Mouse (Mus musculus) heart, embryonic 13.5 days (tissue): ENCODE data around the gene Lrch3. TPM values are rescaled to one million over a fixed set of nuclear protein-coding genes. Genes with fewer than 3 reads are reported as not detected.
"Not testable (repeated sequence)": the region's sequence is repeated elsewhere in the genome, so short reads cannot be mapped to it uniquely, and the experiment has no call there.

ENCODE experiments used
- ATAC-seq: fragments of 200-750 bp; cut with Nextera tagmentation; 2 replicates; pipeline ENCODE4 v1.8.0; 2017; ENCODE audit warnings: moderate TSS enrichment; ENCODE audit not compliant: insufficient number of reproducible peaks, low FRiP score, low TSS enrichment; ENCODE audit errors: extremely low read depth
- H3K27ac ChIP-seq: fragments of 300-500 bp; sonication (generic); replicated peaks from 2 replicates; pipeline ENCODE4 v1.5.1; 2015; ENCODE audit warnings: moderate library complexity, mild to moderate bottlenecking, inconsistent platforms
- H3K27me3 ChIP-seq: fragments of 300-500 bp; sonication (generic); replicated peaks from 2 replicates; pipeline ENCODE4 v1.6.1; 2015; ENCODE audit warnings: mild to moderate bottlenecking, inconsistent platforms
- H3K36me3 ChIP-seq: fragments of 300-500 bp; sonication (generic); 2 replicates; pipeline ENCODE4 v1.6.1; 2015; ENCODE audit warnings: mild to moderate bottlenecking, inconsistent platforms
- H3K4me1 ChIP-seq: fragments of 300-500 bp; sonication (generic); 2 replicates; pipeline ENCODE4 v1.6.1; 2015; ENCODE audit warnings: inconsistent platforms
- H3K4me2 ChIP-seq: fragments of 300-500 bp; sonication (generic); 2 replicates; pipeline ENCODE4 v1.6.1; 2015; ENCODE audit warnings: inconsistent platforms, mild to moderate bottlenecking, moderate library complexity
- H3K4me3 ChIP-seq: fragments of 300-500 bp; sonication (generic); 2 replicates; pipeline ENCODE4 v1.5.1; 2015; ENCODE audit warnings: moderate library complexity, mild to moderate bottlenecking, inconsistent platforms
- H3K9ac ChIP-seq: fragments of 300-500 bp; sonication (generic); 2 replicates; pipeline ENCODE4 v1.6.1; 2015; ENCODE audit warnings: inconsistent platforms, mild to moderate bottlenecking, moderate library complexity
- H3K9me3 ChIP-seq: fragments of 300-500 bp; sonication (generic); 2 replicates; pipeline ENCODE4 v1.6.1; 2016; ENCODE audit warnings: inconsistent platforms
- WGBS: fragments of 180-500 bp; shearing (Covaris S2); methylation state at CpG from one replicate; pipeline ENCODE4 v1.1.7; 2015; ENCODE audit warnings: mixed read lengths; 5-methylcytosine and 5-hydroxymethylcytosine counted together
- polyA plus RNA-seq: library from polyadenylated mRNA; unstranded; fragments of >200 nt; fragmentation: Nextera tagmentation; extraction: Ambion mirVana; gene quantifications from 2 replicates; pipeline ENCODE4 v1.2.1, GENCODE M21; 2015

The Lrch3 gene
- polyA plus RNA-seq, 1 experiment from 2014 or later = 16.4 TPM

GRCm38 (mm10) chr16:33056095-33056785, 142.3 kb downstream of the Lrch3 start, which contains the start of the genes Iqcg and Rpl35a:
Iqcg (minus strand) TSS chr16:33056218.
Rpl35a (plus strand) TSS chr16:33056453.
- peak within 1 kb of the TSS; percentile 89 for H3K27ac ChIP-seq
- peak; percentile 87 for ATAC-seq
- H3K4me2 ChIP-seq = peak within 1 kb of the TSS; percentile 86
- under 1% methylated on average over 47 of the region's 47 CpGs for WGBS
- H3K27me3 ChIP-seq = no peaks in the 10 kb centered on the region
- H3K9me3 ChIP-seq = no peaks in the 10 kb centered on the region
- H3K4me3 ChIP-seq = peak within 1 kb of the TSS; percentile 96
- H3K36me3 ChIP-seq = peaks cover 34% of the 10 kb centered on the region
- H3K4me1 ChIP-seq = peaks cover 35% of the 10 kb centered on the region
- peak within 1 kb of the TSS; percentile 99 for H3K9ac ChIP-seq

- peak overlapping the region; percentile 89 for H3K27ac ChIP-seq
- H3K36me3 ChIP-seq = peaks cover 34% of the 10 kb centered on the region
- peaks cover 40% of the 10 kb centered on the region for H3K4me1 ChIP-seq
- under 1% methylated on average over 24 of the region's 24 CpGs for WGBS
- no peaks in the 10 kb centered on the region for H3K9me3 ChIP-seq
- H3K9ac ChIP-seq = peak overlapping the region; percentile 99
- H3K27me3 ChIP-seq = no peaks in the 10 kb centered on the region
- H3K4me3 ChIP-seq = peak overlapping the region; percentile 96
- H3K4me2 ChIP-seq = peak overlapping the region; percentile 86
- no peak for ATAC-seq
These were observed 142.9 kb downstream of the Lrch3 start for GRCm38 (mm10) chr16:33056786-33057185.

DNA sequence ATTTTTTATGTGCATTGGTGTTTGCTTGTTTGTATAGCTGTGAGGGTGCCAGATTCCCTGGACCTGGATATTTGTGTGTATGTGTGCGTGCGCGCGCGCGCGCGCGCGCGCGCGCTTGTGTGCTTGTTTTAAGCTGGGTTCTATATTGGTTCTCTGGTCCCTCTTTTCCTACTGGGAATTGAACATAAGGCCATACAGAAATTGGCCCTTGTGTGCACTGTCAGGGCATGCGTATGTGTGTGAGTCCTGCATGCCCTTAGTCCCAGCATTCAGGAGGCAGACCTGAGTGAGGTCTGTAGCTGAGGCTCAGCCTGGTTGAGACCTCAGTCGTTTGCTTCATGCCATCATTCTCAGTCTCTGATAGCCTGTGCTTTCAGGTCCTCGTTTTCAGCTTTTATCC, 144.1 kb downstream of the Lrch3 start:
- Histone ChIP-seq H3K4me3 (peak overlapping the region; percentile 96), H3K27ac (no peak overlapping the region), H3K36me3 (peaks cover 34% of the 10 kb centered on the region), H3K9ac (peak overlapping the region; percentile 70), H3K9me3 (no peaks in the 10 kb centered on the region), H3K4me1 (peaks cover 46% of the 10 kb centered on the region), H3K4me2 (peak overlapping the region; percentile 86), H3K27me3 (no peaks in the 10 kb centered on the region)
- no peak for ATAC-seq
- 83% methylated on average over 16 of the region's 16 CpGs for WGBS

GRCm38 (mm10) chr16:33058656-33059055, 144.8 kb downstream of the Lrch3 start:
- H3K4me3 ChIP-seq = 0 out of 2 replicates have a peak overlapping the region, but pooled peaks have one; percentile 96
- peak overlapping the region; percentile 86; the same call in 1 of the 2 replicates for H3K4me2 ChIP-seq
- WGBS = 85% methylated on average over 9 of the region's 9 CpGs

GRCm38 (mm10) chr16:33059471-33059870, 145.6 kb downstream of the Lrch3 start:
- Histone ChIP-seq H3K4me2 (no peak overlapping the region), H3K27ac (no peak overlapping the region), H3K4me3 (no peak overlapping the region), H3K9me3 (no peaks in the 10 kb centered on the region), H3K4me1 (peaks cover 57% of the 10 kb centered on the region), H3K9ac (0 out of 2 replicates have a peak overlapping the region, but pooled peaks have one; percentile 70), H3K36me3 (peaks cover 34% of the 10 kb centered on the region), H3K27me3 (no peaks in the 10 kb centered on the region)
- ATAC-seq = no peak
- WGBS = 92% methylated on average over 1 of the region's 1 CpGs

More at GRCm38 (mm10) chr16:33058656-33059055, 144.8 kb downstream of the Lrch3 start:
- H3K4me1 ChIP-seq = peaks cover 52% of the 10 kb centered on the region
- H3K27ac ChIP-seq, ATAC-seq, H3K9me3 ChIP-seq, H3K27me3 ChIP-seq: not testable (repeated sequence)
- peaks cover 34% of the 10 kb centered on the region for H3K36me3 ChIP-seq
- H3K9ac ChIP-seq = peak overlapping the region; percentile 70; the same call in 1 of the 2 replicates

GRCm38 (mm10) chr16:33060926-33061325, 147.0 kb downstream of the Lrch3 start:
- H3K9me3 ChIP-seq = no peaks in the 10 kb centered on the region
- H3K4me1 ChIP-seq = peaks cover 53% of the 10 kb centered on the region
- no peak overlapping the region for H3K27ac ChIP-seq
- ATAC-seq = no peak
- H3K4me3 ChIP-seq = no peak overlapping the region
- WGBS = 74% methylated on average over 2 of the region's 2 CpGs
- H3K36me3 ChIP-seq = peaks cover 34% of the 10 kb centered on the region
- H3K27me3 ChIP-seq = no peaks in the 10 kb centered on the region
- H3K9ac ChIP-seq = no peak overlapping the region
- no peak overlapping the region for H3K4me2 ChIP-seq

- 48% methylated on average over 11 of the region's 11 CpGs for WGBS
- Histone ChIP-seq H3K36me3 (peaks cover 36% of the 10 kb centered on the region), H3K9me3 (no peaks in the 10 kb centered on the region), H3K4me3 (peak overlapping the region; percentile 85), H3K4me2 (peak overlapping the region; percentile 92), H3K27me3 (no peaks in the 10 kb centered on the region), H3K9ac (peak overlapping the region; percentile 85), H3K4me1 (peaks cover 53% of the 10 kb centered on the region), H3K27ac (peak overlapping the region; percentile 90)
- ATAC-seq = no peak
These were observed 147.5 kb downstream of the Lrch3 start for GRCm38 (mm10) chr16:33061400-33061799.

DNA sequence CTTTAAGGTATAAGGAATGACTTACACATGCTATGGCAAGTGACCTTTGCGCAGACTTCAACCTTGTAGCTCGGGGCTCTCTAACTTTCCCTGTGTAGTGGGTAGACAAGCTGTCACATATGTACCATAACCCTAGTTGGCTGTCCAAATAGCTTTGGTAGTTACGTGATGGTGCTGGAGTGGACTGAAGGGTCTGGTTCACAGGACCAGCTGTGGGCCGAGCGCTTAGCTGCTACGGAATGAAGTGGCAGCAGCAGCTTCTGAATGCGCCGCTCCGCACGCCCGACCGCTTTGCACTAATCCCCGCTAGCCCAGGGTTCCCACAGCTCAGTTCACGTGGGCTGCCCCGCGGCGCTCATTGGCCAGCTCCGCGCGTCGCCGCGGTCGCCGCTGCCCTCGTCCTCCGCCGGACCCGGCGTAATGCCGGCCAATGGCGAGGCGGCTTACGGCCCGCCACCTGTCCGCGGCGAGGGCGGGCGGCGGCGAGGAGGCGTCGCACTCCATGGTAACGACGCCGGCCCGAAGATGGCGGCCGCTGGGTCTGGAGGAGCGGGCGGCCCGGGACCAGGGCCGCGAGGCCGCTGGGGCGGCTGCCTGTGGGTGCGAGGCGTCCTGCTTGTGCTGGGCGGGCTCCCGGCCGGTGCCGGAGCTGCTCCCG, 148.3 kb downstream of the Lrch3 start, which contains the start of gene Lmln:
TSS of gene Lmln (plus strand) at position 498 of the 658 bp plus-strand sequence.
- WGBS = under 1% methylated on average over 58 of the region's 64 CpGs
- peaks cover 53% of the 10 kb centered on the region for H3K4me1 ChIP-seq
- peak within 1 kb of the TSS; percentile 92 for H3K4me2 ChIP-seq
- peak within 1 kb of the TSS; percentile 85 for H3K4me3 ChIP-seq
- no peaks in the 10 kb centered on the region for H3K27me3 ChIP-seq
- no peaks in the 10 kb centered on the region for H3K9me3 ChIP-seq
- peak; percentile 92 for ATAC-seq
- H3K27ac ChIP-seq = peak within 1 kb of the TSS; percentile 90
- peaks cover 43% of the 10 kb centered on the region for H3K36me3 ChIP-seq
- peak within 1 kb of the TSS; percentile 85 for H3K9ac ChIP-seq

DNA sequence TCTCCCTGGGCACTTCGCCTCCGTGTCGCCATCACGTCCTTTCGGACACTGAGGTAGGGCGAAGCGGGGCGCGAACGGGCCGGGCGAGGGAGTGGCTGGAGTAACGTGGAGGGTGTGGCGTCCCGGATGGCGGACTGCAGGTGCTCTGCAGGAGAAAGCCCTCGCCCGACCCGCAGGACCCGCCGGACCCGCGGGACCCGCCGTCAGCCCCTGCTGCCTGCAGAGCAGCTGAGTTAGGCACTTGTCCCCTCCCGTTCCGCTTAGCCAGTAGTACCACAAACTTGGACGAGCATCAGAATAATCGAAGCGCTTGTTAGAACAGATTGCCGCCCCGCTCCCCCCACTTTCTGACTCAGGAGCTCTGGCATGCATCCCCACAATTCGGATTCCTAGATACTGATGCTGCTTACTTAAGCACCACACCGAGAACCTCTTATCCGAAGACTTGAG, 148.8 kb downstream of the Lrch3 start:
- Histone ChIP-seq H3K27me3 (no peaks in the 10 kb centered on the region), H3K4me2 (peak overlapping the region; percentile 92), H3K9ac (peak overlapping the region; percentile 85), H3K36me3 (peaks cover 44% of the 10 kb centered on the region), H3K9me3 (no peaks in the 10 kb centered on the region), H3K4me1 (peaks cover 47% of the 10 kb centered on the region), H3K27ac (peak overlapping the region; percentile 90), H3K4me3 (peak overlapping the region; percentile 85)
- WGBS = under 1% methylated on average over 35 of the region's 35 CpGs
- ATAC-seq = peak; percentile 64

GRCm38 (mm10) chr16:33063267-33063666, 149.4 kb downstream of the Lrch3 start:
- H3K4me2 ChIP-seq = peak overlapping the region; percentile 92
- H3K27me3 ChIP-seq = no peaks in the 10 kb centered on the region
- peak overlapping the region; percentile 85 for H3K9ac ChIP-seq
- ATAC-seq = no peak
- no peaks in the 10 kb centered on the region for H3K9me3 ChIP-seq
- 11% methylated on average over 7 of the region's 7 CpGs for WGBS
- H3K4me1 ChIP-seq = peaks cover 42% of the 10 kb centered on the region
- peak overlapping the region; percentile 85 for H3K4me3 ChIP-seq
- H3K27ac ChIP-seq = peak overlapping the region; percentile 90
- peaks cover 44% of the 10 kb centered on the region for H3K36me3 ChIP-seq

DNA sequence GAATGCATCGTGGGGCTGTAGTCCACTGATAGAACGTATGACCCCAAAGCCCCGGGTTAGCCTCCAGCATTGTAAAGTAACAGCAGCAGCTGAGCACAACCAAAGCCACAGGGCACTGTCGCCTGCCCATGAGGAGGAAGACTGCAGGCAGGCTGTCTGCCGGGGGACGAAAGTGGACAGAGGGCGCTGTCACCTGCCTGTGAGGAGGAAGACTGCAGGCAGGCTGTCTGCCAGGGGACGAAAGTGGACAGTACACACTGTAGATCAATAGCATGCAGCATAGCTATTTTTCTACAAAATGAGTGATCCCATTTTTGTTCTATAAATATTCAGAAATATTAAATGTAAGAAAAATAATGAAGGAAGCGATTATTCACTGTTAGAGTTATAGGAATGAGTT, 150.7 kb downstream of the Lrch3 start:
- H3K4me2 ChIP-seq = no peak overlapping the region
- no peak overlapping the region for H3K4me3 ChIP-seq
- no peak overlapping the region for H3K9ac ChIP-seq
- WGBS = 72% methylated on average over 9 of the region's 9 CpGs
- peaks cover 30% of the 10 kb centered on the region for H3K4me1 ChIP-seq
- H3K27me3 ChIP-seq = no peaks in the 10 kb centered on the region
- H3K36me3 ChIP-seq = peaks cover 39% of the 10 kb centered on the region
- no peak overlapping the region for H3K27ac ChIP-seq
- ATAC-seq = no peak
- H3K9me3 ChIP-seq = no peaks in the 10 kb centered on the region
